Mouse (Mus musculus): ENCODE data around the gene Slc7a11.

Slc7a11 gene

GRCm38 (mm10) chr3:50302648-50303047 is 140.8 kb downstream of the Slc7a11 start:
- no peak for DNase-seq

DNA sequence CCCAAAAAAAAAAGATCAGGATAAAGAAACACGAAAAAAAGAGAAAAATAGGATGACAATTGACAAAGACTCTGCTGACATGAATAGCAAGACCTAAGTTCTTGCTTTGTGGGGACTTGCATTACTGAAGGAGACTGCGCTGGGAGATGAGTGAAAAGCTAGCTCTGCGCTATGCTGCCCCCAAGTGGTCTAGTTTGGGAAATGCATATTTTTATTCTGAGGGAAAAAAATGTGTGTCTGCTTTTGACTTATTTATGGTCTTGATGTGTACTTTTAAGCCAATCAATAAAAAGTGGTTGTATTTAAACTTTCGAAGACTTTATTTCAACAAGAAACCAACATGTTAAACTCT is 142.5 kb downstream of the Slc7a11 start:
- peak in 1 of 2 experiments; percentile 32 for DNase-seq

DNA sequence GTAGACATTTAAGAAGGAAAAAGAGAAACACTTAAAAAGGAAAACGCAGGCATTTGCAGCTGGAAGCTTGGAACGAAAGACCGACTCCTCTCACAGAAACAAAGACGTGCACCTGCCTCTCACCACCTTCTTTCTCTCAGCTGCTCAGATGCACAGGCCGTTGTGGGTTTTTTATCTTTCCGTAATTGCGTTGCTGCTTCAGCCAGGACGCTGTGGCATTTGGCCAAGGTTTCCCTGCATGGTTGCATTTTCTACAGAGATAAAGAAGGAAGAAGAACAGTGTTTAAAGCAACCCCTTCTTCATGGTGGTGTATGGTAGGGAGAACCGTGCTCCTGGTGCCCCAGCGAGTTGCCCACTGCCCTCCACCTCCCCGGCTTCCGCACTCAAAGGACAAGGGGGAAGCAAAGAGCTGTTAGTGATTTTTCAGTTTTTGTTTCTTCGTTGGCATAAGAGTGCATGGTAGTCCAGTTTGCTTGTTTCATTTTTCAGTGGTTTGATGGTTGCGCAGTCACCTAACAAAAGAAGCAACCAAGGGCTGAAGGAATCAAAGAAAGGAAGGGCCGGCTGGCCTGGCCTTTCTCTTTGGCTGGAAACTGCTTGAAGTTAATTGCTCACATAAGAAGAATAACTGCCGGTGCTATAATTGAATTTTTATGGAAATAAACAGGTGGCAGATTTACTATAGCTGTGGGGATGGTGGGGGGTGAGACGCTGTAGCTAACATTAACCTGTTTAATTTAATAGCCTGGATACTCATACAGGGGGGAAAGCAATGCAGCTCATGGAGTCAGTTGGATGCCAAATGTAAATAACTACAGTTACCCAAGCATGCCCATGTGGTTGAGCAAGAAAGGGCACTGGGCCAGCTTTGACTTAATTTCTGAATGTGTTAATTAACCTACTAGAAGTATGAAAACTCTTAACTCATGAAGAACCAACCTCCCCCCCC is 143.1 kb downstream of the Slc7a11 start:
- peak in 1 of 2 experiments; percentile 13 for DNase-seq

DNA sequence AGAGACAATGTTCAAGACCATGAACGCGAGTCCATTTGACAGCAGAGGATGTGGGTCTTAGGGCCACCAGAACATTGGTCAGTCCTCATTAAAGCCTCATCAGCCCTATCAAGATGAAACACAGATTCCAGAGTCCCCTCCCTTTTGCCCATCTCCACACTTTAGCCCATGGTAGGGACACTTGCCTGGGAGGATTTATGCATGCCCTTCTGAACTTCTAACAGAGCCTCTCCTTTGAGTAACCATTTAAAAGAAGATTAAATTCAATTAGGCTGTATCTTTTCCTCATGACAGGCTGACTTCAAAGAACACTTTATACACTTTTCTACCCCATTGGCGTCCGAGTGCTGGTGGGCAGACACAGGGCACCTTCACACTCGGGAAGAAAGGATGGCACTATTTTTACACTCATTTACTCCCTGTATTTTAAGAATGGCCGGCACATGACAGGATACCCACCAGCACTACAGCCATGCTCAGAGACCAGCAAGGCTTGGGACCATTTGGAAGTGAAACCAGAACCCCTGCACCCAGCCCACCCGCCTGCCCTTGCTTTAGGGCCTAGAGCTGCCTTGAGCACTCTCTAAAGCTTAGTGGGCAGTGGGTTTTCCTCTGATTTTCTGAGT is 144.9 kb downstream of the Slc7a11 start:
- DNase-seq = no peak

GRCm38 (mm10) chr3:50296956-50297355 is 146.5 kb downstream of the Slc7a11 start:
- DNase-seq = no peak

DNA sequence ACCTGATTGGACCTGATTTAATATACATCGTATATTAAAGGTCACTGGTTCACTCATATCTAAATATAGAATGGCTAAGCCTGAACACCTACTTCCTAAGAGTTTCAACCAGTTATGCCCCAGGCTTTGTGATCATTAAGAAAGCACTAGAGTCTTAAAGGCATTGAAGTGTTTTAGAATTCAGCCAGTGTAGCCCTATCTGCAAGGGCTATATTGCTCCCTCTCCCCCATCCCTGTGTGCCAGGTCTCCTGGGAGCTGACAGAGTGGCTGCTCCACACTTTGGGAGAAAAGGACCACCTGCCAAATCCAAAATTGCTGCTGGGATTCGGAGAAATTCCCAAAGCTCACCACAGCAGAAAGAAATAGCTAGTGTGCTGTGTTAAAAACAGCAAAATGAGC is 168.4 kb downstream of the Slc7a11 start:
- DNase-seq = no peak

GRCm38 (mm10) chr3:50272222-50272621 is 171.2 kb downstream of the Slc7a11 start:
- no peak for DNase-seq

GRCm38 (mm10) chr3:50269680-50270079 is 173.7 kb downstream of the Slc7a11 start:
- no peak for DNase-seq

- DNase-seq = no peak
Measured at GRCm38 (mm10) chr3:50262547-50263087, 180.8 kb downstream of the Slc7a11 start.

- DNase-seq = no peak
Measured at GRCm38 (mm10) chr3:50262066-50262465, 181.3 kb downstream of the Slc7a11 start.

DNA sequence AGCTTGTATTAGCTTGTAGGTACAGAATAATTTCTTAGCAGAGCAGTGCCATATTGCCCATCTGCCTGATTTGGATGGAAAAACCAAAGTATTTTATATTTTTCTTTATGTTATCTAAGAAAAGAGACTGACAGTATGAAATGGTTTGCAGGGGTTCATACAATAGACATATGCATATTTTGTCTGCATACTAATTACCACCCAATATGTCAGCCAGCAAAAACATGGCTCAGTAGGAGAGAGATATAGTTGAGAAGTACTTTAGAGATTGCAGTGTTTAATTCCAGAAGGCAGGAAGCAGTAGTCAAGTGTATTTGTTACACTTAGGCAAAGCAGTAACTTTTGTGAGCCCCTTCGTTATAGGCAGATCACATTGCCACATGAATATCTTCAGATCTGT is 182.7 kb downstream of the Slc7a11 start:
- no peak for DNase-seq

- DNase-seq = no peak
Measured at GRCm38 (mm10) chr3:50258852-50259251, 184.6 kb downstream of the Slc7a11 start.

GRCm38 (mm10) chr3:50249598-50250300 is 193.7 kb downstream of the Slc7a11 start:
- DNase-seq = no peak

GRCm38 (mm10) chr3:50235990-50236389 is 207.4 kb downstream of the Slc7a11 start:
- DNase-seq = no peak

- DNase-seq = no peak
Measured at GRCm38 (mm10) chr3:50233144-50233543, 210.3 kb downstream of the Slc7a11 start.

DNA sequence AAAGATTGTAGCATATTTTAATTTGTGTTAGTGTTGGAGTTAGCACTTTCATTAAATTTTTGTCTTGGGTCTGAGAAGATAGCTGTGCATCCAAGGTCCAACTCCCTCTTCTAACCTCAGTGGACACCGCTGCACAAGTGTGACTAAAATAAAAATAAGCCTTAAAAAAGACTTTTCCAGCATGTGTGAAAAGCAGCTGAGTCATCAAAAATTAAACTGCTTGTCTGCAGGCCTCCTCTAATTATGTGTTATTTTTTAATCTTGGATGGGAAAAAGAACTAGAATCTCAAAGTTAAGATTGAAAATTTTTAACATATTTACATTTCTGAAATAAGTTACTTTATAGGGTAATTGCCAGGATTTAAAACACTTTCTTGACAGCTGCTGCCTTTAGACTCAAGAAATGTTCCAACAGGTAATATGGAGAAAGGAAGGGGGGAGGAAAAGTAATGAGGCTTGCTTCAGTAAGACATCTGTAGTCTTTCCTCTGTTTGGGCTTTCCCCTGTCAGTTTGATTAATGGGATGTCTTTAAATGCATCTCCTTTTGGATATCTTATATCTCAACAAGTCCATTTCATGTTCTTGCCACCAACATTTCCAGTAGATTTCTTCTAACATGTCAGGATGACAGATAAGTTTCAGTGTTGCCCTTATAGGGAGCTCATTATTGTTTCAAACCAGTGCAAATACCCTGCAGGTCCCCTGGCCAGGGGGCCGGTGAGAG is 218.9 kb downstream of the Slc7a11 start:
- DNase-seq = no peak

GRCm38 (mm10) chr3:50220454-50220853 is 223.0 kb downstream of the Slc7a11 start:
- no peak for DNase-seq

- DNase-seq = no peak
Measured at GRCm38 (mm10) chr3:50186369-50186768, 257.0 kb downstream of the Slc7a11 start.

DNA sequence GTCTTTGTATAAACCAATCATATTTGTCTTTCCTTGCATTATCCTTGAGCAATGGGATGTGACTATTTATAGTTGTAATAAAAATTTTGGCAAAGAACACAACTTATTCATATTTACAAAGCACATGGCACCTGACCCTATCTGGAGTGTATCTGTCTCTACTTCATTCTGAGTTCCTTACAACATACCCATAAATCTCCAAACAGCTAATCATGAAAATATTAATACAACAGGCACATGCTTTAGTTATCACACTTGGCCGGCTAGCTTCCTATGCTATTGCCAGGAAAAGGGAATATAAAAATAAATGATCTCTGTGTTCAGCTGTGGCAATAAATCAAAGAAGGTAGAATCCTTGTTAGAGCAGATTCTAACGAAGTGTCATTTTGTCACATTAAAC is 257.5 kb downstream of the Slc7a11 start:
- DNase-seq = no peak

DNA sequence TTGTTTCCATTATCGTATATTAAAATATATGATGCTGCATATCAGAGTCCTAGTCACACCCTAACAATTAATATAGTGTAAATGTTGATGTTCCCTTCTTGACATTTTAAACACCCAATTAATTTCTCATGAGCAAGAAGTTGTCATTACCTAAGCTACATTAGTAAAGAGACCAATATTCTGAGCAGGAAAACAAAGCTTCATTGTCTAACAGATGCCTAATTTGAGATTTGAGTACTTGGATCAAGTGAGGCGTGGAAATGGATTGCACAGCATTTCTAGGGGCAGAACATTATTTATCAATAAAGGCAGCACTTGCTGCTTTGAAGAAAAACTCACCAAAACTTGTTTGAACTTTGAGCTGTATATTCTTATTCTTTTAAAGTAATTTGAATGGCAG is 282.7 kb downstream of the Slc7a11 start:
- no peak for DNase-seq

GRCm38 (mm10) chr3:50144144-50144543 is 299.3 kb downstream of the Slc7a11 start:
- DNase-seq = no peak

GRCm38 (mm10) chr3:50138319-50138718 is 305.1 kb downstream of the Slc7a11 start:
- no peak for DNase-seq

DNA sequence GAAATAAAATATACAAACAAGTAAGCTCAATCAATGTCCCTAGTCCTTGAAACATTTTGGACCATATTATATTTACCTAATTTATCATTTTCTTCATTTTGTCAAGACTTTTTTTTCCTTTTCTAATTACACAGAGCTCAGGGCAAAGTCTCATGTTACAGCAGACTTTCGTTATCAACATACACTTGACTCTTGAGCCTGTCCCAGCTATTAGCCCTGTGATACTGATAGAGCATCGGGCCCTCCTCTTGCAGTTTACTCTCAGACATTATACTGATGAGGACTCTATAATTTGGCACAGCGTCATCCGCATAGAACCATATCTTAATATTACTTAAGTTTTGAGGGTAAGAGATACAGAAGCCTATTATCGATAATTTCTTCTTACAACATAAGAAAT is 311.2 kb downstream of the Slc7a11 start:
- no peak for DNase-seq
